Mouse (Mus musculus) forebrain, embryonic 15.5 days (tissue): ENCODE data around the gene Farsa. TPM values are rescaled to one million over a fixed set of nuclear protein-coding genes. Genes with fewer than 3 reads are reported as not detected.
A peak's percentile ranks its signal among the peaks of the same experiment; 100 is the strongest.
"Not testable (repeated sequence)": the region's sequence is repeated elsewhere in the genome, so short reads cannot be mapped to it uniquely, and the experiment has no call there.

Experiments used
- ATAC-seq: fragments of 200-750 bp; cut with Nextera tagmentation; replicated peaks from 2 replicates; pipeline ENCODE4 v1.8.0; 2017; ENCODE audit warnings: mild to moderate bottlenecking, moderate TSS enrichment, moderate library complexity
- H3K27ac ChIP-seq: fragments of 300-500 bp; sonication (generic); replicated peaks from 2 replicates; pipeline ENCODE4 v1.5.1; 2015; ENCODE audit warnings: mild to moderate bottlenecking, inconsistent platforms
- H3K27me3 ChIP-seq: fragments of 300-500 bp; sonication (generic); 2 replicates; pipeline ENCODE4 v1.6.1; 2015; ENCODE audit warnings: inconsistent platforms
- H3K36me3 ChIP-seq: fragments of 300-500 bp; sonication (generic); 2 replicates; pipeline ENCODE4 v1.6.1; 2015; ENCODE audit warnings: mild to moderate bottlenecking, inconsistent platforms
- H3K4me1 ChIP-seq: fragments of 300-500 bp; sonication (generic); 2 replicates; pipeline ENCODE4 v1.6.1; 2015; ENCODE audit warnings: inconsistent platforms
- H3K4me2 ChIP-seq: fragments of 300-500 bp; sonication (generic); replicated peaks from 2 replicates; pipeline ENCODE4 v1.6.1; 2015; ENCODE audit warnings: mild to moderate bottlenecking, inconsistent platforms
- H3K4me3 ChIP-seq: fragments of 300-500 bp; sonication (generic); 2 replicates; pipeline ENCODE4 v1.5.1; 2015; ENCODE audit warnings: mild to moderate bottlenecking, inconsistent platforms
- H3K9ac ChIP-seq: fragments of 300-500 bp; sonication (generic); replicated peaks from 2 replicates; pipeline ENCODE4 v1.6.1; 2015; ENCODE audit warnings: mild to moderate bottlenecking, inconsistent platforms
- H3K9me3 ChIP-seq: fragments of 300-500 bp; sonication (generic); 2 replicates; pipeline ENCODE4 v1.6.1; 2016; ENCODE audit warnings: inconsistent platforms
- WGBS: fragments of 180-500 bp; shearing (Covaris S2); methylation state at CpG from one replicate; pipeline ENCODE4 v1.1.7; 2015; ENCODE audit warnings: mixed read lengths; 5-methylcytosine and 5-hydroxymethylcytosine counted together
- polyA plus RNA-seq: library from polyadenylated mRNA; unstranded; fragments of >200 nt; fragmentation: Nextera tagmentation; extraction: Ambion mirVana; gene quantifications from 2 replicates; pipeline ENCODE4 v1.2.1, GENCODE M21; 2015

Farsa gene
- polyA plus RNA-seq, 1 experiment from 2014 or later = 127 TPM

DNA sequence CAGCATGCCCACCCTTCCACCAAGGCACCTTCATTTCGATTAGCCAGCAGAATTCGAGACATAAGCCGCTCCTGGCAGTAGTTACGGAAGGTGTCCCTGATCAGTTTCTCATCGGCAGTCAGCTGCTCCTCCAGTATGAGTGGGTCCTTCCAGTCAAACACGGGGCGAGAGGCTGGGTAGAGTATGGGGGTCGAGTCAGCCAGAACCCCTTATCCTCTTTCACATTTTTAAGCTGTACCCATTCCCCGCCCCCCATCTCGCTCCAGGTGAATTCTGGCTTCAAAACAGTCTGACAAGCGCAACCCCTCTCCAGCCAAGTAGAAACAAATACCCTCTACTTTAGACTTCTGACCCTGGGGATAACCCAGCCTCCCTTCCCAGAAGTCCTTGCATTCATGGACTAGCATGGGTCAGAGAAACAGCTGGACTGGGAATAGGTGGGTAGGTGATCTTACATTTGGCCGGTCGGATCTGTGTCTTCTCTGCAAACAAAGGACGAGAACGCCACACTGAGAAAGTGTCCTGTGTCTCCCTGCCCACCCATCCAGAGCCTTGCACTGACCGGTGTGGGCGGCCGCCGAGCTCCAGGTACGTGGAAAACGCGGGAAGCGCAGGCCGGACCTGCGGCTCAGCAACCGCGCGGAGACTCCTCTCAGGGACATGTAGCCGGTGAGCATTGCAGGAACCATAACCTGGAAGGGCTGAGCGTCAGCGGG, 36.4 kb downstream of the Farsa start:
- Histone ChIP-seq H3K4me2 (peak overlapping the region; percentile 92), H3K9me3 (no peaks in the 10 kb centered on the region), H3K27ac (peak overlapping the region; percentile 52), H3K4me1 (peaks cover 19% of the 10 kb centered on the region), H3K4me3 (peak overlapping the region; percentile 91), H3K36me3 (peaks cover 13% of the 10 kb centered on the region), H3K9ac (peak overlapping the region; percentile 76), H3K27me3 (no peaks in the 10 kb centered on the region)
- peak; percentile 51; the same call in 1 of the 2 replicates for ATAC-seq
- 13% methylated on average over 31 of the region's 31 CpGs for WGBS

DNA sequence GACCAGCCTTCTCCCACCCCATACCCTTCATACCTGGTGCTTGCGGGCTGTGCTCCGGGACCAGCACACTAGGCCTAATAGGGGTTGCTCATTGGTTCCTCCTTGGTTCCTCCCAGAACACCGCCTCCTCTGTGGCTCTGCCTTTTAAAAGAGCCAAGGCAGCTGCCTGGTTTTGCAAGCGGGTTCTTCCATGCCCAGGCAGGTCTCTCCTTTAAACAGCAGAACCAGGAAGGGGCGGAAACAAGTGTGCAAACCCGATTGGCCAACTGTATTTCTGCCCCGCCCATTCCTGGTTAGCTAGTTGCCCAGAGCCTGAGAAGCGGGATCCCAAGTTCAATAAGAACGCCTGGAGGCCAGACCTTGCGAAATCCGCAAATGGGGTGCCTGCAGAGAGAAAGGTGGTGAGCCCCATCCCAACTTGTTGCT, 36.9 kb downstream of the Farsa start, which contains the start of gene Gcdh:
Gcdh (minus strand) TSS at position 213 of the 426 bp plus-strand sequence.
- H3K36me3 ChIP-seq = peaks cover 7% of the 10 kb centered on the region
- peak within 1 kb of the TSS; percentile 76 for H3K9ac ChIP-seq
- WGBS = under 1% methylated on average over 11 of the region's 11 CpGs
- H3K27ac ChIP-seq = peak within 1 kb of the TSS; percentile 52
- H3K4me3 ChIP-seq = peak within 1 kb of the TSS; percentile 91
- no peaks in the 10 kb centered on the region for H3K9me3 ChIP-seq
- H3K4me2 ChIP-seq = peak within 1 kb of the TSS; percentile 92
- peaks cover 19% of the 10 kb centered on the region for H3K4me1 ChIP-seq
- ATAC-seq = peak; percentile 99
- H3K27me3 ChIP-seq = no peaks in the 10 kb centered on the region

DNA sequence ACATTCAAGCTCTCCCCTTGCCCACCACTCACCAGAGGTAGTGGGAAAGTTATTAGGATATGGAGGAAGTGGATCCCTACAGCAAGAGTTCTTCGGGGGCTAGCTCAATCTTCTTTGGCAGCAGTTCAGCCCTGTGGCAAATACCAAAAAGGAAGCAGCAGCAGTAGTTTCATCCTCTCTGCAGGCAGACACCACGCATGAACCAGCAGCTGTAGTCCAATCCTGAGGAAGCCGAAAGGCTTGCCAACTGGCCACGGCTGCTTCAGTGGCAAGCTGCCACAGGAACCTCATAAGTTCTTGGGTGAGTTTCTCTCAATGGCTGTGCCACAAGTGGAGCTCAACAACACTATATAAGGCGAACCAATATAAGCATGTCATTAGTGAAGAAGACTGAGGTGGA, 39.2 kb downstream of the Farsa start:
- no peak overlapping the region for H3K4me3 ChIP-seq
- ATAC-seq = no peak
- no peak overlapping the region for H3K9ac ChIP-seq
- WGBS = 79% methylated on average over 5 of the region's 5 CpGs
- H3K27ac ChIP-seq = no peak overlapping the region
- H3K36me3 ChIP-seq = no peaks in the 10 kb centered on the region
- peaks cover 19% of the 10 kb centered on the region for H3K4me1 ChIP-seq
- H3K4me2 ChIP-seq = no peak overlapping the region
- no peaks in the 10 kb centered on the region for H3K9me3 ChIP-seq
- H3K27me3 ChIP-seq = no peaks in the 10 kb centered on the region

DNA sequence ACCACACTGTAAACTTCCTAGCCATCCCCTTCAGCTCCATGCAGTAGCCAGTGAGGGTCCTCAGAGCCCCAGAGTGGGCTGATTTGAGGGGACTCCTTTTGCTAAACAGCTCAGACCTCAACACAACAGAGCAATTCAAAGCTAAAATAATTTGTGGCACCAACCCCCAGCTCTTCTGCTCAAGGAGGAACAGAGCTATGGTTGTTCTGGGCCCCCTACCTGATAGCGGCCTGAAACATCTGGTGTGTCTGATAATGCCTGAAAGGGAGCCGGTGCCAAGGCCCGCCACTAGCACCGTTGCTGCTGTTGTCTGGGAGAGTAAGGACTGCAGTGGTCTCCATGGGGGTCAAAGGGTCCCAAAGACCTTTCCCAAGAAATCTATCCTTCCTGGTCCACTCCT, 44.3 kb downstream of the Farsa start:
- WGBS = 72% methylated on average over 4 of the region's 4 CpGs
- Histone ChIP-seq H3K4me2 (no peak overlapping the region), H3K4me3 (no peak overlapping the region)

DNA sequence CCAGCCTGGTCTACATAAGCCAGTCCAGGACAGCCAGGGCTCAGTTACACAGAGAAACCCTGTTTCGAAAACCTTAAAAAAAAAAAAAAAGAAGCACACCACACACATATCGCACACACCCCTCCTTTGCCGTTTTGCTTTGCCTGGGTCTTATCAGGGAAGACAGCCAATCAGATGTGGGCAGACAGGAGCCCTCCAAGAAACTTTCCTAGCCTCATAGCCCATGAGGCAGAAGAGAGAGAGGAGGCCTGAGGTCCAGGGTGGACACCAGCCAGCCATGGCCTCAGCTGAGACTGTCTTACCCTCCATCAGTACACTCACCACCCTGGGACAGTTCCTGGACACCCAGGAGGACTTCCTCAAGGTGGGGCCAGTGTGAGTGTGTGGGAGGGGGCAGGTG, 45.0 kb downstream of the Farsa start, which contains the start of gene Klf1:
Klf1 (plus strand) TSS at position 177 of the 400 bp plus-strand sequence.
- H3K9ac ChIP-seq = peak within 1 kb of the TSS; percentile 51
- no peak within 1 kb of the TSS for H3K27ac ChIP-seq
- peaks cover 14% of the 10 kb centered on the region for H3K4me1 ChIP-seq
- H3K4me3 ChIP-seq = peak within 1 kb of the TSS; percentile 49
- H3K27me3 ChIP-seq = no peaks in the 10 kb centered on the region
- no peak for ATAC-seq
- H3K4me2 ChIP-seq = peak within 1 kb of the TSS; percentile 85
- H3K36me3 ChIP-seq = no peaks in the 10 kb centered on the region
- H3K9me3 ChIP-seq = no peaks in the 10 kb centered on the region
- 84% methylated on average over 3 of the region's 3 CpGs for WGBS

More for the DNA sequence above, 44.3 kb downstream of the Farsa start:
- no peak overlapping the region for H3K27ac ChIP-seq
- H3K9ac ChIP-seq = no peak overlapping the region
- H3K36me3 ChIP-seq = no peaks in the 10 kb centered on the region
- ATAC-seq = no peak
- peaks cover 14% of the 10 kb centered on the region for H3K4me1 ChIP-seq
- H3K9me3 ChIP-seq = no peaks in the 10 kb centered on the region
- no peaks in the 10 kb centered on the region for H3K27me3 ChIP-seq

DNA sequence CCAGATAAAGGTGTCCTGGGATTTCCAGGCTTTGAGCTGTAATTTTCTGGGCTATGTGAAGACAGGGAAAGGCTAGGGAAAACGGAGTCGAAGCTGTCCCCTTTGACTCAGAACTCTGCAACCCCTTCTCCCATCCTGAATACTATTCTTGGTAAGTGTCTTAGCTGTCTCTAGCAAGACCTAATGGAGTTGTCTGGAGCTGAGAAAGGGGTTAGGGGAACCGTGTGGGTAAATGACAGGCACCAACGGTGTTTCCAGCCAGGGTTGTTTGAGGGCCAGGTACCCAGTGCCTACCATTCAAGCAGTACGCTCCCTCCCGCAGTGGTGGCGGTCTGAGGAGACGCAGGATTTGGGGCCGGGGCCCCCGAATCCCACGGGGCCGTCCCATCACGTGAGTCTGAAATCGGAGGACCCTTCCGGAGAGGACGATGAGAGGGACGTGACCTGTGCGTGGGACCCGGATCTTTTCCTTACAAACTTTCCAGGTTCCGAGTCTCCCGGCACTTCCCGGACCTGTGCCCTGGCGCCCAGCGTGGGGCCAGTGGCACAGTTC, 45.7 kb downstream of the Farsa start:
- peak; percentile 12; the same call in 1 of the 2 replicates for ATAC-seq
- H3K27me3 ChIP-seq = no peaks in the 10 kb centered on the region
- no peaks in the 10 kb centered on the region for H3K36me3 ChIP-seq
- H3K27ac ChIP-seq = no peak overlapping the region
- H3K9ac ChIP-seq = peak overlapping the region; percentile 51
- H3K4me2 ChIP-seq = peak overlapping the region; percentile 85
- H3K4me1 ChIP-seq = peaks cover 14% of the 10 kb centered on the region
- peak overlapping the region; percentile 49 for H3K4me3 ChIP-seq
- WGBS = 3% methylated on average over 23 of the region's 24 CpGs
- H3K9me3 ChIP-seq = no peaks in the 10 kb centered on the region

DNA sequence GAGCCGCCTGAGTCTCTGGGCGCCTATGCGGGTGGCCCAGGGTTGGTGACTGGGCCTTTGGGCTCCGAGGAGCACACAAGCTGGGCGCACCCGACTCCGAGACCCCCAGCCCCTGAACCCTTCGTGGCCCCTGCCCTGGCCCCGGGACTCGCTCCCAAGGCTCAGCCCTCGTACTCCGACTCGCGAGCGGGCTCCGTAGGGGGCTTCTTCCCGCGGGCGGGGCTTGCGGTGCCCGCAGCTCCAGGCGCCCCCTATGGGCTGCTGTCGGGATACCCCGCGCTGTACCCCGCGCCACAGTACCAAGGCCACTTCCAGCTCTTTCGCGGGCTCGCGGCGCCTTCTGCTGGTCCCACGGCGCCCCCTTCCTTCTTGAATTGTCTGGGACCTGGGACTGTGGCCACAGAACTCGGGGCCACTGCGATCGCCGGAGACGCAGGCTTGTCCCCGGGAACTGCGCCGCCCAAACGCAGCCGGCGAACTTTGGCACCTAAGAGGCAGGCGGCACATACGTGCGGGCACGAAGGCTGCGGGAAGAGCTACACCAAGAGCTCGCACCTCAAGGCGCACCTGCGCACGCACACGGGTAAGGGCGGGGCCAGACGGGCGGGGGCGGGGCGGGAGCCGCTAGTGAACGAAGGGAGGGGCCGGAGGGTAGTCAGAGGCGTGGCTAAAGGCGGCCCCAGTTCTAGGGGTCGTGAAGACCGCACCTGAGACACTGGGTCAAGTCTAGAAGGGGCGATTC, 46.3 kb downstream of the Farsa start:
- Histone ChIP-seq H3K36me3 (no peaks in the 10 kb centered on the region), H3K27me3 (no peaks in the 10 kb centered on the region), H3K4me1 (peaks cover 14% of the 10 kb centered on the region), H3K4me3 (peak overlapping the region; percentile 49), H3K9me3 (no peaks in the 10 kb centered on the region), H3K9ac (peak overlapping the region; percentile 51), H3K27ac (peak overlapping the region; percentile 44; the same call in 1 of the 2 replicates), H3K4me2 (peak overlapping the region; percentile 85)
- under 1% methylated on average over 68 of the region's 68 CpGs for WGBS
- peak; percentile 88 for ATAC-seq

DNA sequence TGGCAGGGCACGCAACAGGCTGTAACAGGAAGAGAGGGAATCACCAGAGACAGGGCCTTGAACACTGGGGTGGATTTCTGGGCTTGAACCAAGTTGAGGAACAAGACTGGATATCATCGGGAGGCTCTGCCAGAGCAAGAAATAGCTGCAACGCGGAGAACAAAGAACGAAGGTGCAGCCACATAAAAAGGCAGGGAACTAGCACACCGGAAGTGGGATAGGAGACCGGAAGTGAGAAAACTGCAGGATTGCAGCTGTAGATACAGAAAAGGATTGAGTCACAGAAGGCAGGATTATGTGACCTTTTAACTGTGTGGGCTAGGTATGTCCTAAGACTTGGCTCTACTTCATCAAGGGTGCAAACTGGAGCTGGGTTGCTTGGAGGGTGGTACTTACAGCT, 47.6 kb downstream of the Farsa start:
- WGBS = 92% methylated on average over 7 of the region's 7 CpGs
- H3K9me3 ChIP-seq = no peaks in the 10 kb centered on the region
- H3K27me3 ChIP-seq = peaks cover 1% of the 10 kb centered on the region; the same call in 1 of the 2 replicates
- no peak overlapping the region for H3K4me2 ChIP-seq
- ATAC-seq = no peak
- H3K4me1 ChIP-seq = peaks cover 19% of the 10 kb centered on the region
- no peak overlapping the region for H3K4me3 ChIP-seq
- H3K27ac ChIP-seq = no peak overlapping the region
- no peaks in the 10 kb centered on the region for H3K36me3 ChIP-seq
- H3K9ac ChIP-seq = no peak overlapping the region

DNA sequence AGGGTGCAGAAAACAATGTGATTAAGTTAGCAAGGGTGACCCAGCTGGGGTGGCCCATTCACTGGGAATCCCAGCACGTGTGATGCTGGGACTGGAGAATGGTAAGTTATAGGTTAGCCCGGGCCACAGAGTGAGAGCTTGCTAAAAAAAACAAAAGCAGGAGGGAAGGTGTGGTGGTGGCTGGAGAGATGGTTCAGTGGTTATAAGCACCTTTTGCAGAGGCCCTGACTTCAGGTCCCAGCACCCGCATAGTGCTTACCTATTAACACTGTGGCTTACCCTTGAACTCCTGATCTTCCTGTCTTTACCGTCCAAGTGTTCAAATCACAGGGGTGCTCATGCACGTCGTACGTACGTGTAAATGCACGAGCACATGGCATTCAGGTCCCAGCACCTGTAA, 50.2 kb downstream of the Farsa start:
- Histone ChIP-seq H3K4me3 (no peak overlapping the region), H3K4me1 (peaks cover 19% of the 10 kb centered on the region), H3K9me3 (no peaks in the 10 kb centered on the region), H3K4me2 (no peak overlapping the region), H3K9ac (no peak overlapping the region), H3K36me3 (peaks cover 22% of the 10 kb centered on the region), H3K27me3 (peaks cover 4% of the 10 kb centered on the region; the same call in 1 of the 2 replicates), H3K27ac (no peak overlapping the region)
- WGBS = 92% methylated on average over 9 of the region's 9 CpGs
- ATAC-seq = no peak

DNA sequence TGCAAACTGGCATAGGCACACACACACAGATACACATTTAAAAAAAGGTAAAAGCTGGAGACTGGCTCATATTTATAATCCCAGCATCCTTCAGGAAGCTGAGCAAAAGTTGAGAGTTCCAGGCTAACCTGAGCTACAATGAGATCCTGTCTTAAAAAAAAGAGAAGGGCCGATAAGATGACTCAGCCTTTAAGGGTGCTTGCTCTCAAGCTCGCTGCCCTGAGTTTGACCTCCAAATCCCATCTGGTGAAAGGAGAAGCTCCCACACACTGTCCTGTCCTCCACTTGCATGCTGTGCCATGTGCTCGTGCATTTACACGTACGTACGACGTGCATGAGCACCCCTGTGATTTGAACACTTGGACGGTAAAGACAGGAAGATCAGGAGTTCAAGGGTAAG, 50.7 kb downstream of the Farsa start:
- H3K27ac ChIP-seq = no peak overlapping the region
- H3K27me3 ChIP-seq = peaks cover 6% of the 10 kb centered on the region; the same call in 1 of the 2 replicates
- H3K9ac ChIP-seq = no peak overlapping the region
- ATAC-seq = no peak
- peaks cover 18% of the 10 kb centered on the region for H3K4me1 ChIP-seq
- H3K36me3 ChIP-seq = peaks cover 27% of the 10 kb centered on the region
- no peaks in the 10 kb centered on the region for H3K9me3 ChIP-seq
- no peak overlapping the region for H3K4me2 ChIP-seq
- H3K4me3 ChIP-seq = no peak overlapping the region
- 80% methylated on average over 8 of the region's 8 CpGs for WGBS

DNA sequence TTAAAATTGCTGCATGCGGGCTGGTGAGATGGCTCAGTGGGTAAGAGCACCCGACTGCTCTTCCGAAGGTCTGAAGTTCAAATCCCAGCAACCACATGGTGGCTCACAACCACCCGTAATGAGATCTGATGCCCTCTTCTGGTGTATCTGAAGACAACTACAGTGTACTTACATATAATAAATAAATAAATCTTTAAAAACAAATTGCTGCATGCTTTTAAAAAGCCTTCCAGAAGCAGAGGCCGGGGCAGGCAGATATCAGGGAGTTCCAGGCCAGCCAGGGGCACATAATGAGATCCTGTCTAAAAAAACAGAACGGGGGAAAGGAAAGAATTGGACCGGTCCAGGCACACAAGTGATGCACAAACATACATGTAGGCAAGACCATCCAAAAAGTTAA, 51.2 kb downstream of the Farsa start:
- Histone ChIP-seq H3K36me3 (peaks cover 32% of the 10 kb centered on the region), H3K4me2 (peak overlapping the region; percentile 53), H3K4me3 (peak overlapping the region; percentile 38), H3K4me1 (peaks cover 18% of the 10 kb centered on the region), H3K9ac (0 out of 2 replicates have a peak overlapping the region, but pooled peaks have one; percentile 43)
- 31% methylated on average over 7 of the region's 7 CpGs for WGBS
- not testable (repeated sequence) for H3K9me3 ChIP-seq, ATAC-seq, H3K27me3 ChIP-seq, H3K27ac ChIP-seq
